Mouse (Mus musculus) embryonic facial prominence, embryonic 13.5 days (tissue): Measurements from ENCODE around the gene Ch25h. TPM values are rescaled to one million over a fixed set of nuclear protein-coding genes. Genes with fewer than 3 reads are reported as not detected.

ENCODE experiments used
- ATAC-seq: fragments of 200-750 bp; cut with Nextera tagmentation; 2 replicates; pipeline ENCODE4 v1.8.0; 2017; ENCODE audit warnings: low read depth; ENCODE audit not compliant: insufficient number of reproducible peaks, insufficient read depth, low FRiP score, low TSS enrichment
- H3K27ac ChIP-seq: fragments of 300-500 bp; sonication (generic); 2 replicates; pipeline ENCODE4 v1.5.1; 2015; ENCODE audit warnings: moderate library complexity, mild to moderate bottlenecking, inconsistent platforms
- H3K27me3 ChIP-seq: fragments of 300-500 bp; sonication (generic); 2 replicates; pipeline ENCODE4 v1.6.1; 2015; ENCODE audit warnings: mild to moderate bottlenecking, inconsistent platforms
- H3K36me3 ChIP-seq: fragments of 300-500 bp; sonication (generic); 2 replicates; pipeline ENCODE4 v1.6.1; 2015; ENCODE audit warnings: mild to moderate bottlenecking, inconsistent platforms
- H3K4me1 ChIP-seq: fragments of 300-500 bp; sonication (generic); 2 replicates; pipeline ENCODE4 v1.6.1; 2015; ENCODE audit warnings: inconsistent platforms
- H3K4me2 ChIP-seq: fragments of 300-500 bp; sonication (generic); 2 replicates; pipeline ENCODE4 v1.6.1; 2015; ENCODE audit warnings: moderate library complexity, mild to moderate bottlenecking, inconsistent platforms
- H3K4me3 ChIP-seq: fragments of 300-500 bp; sonication (generic); 2 replicates; pipeline ENCODE4 v1.5.1; 2015; ENCODE audit warnings: mild to moderate bottlenecking, inconsistent platforms
- H3K9ac ChIP-seq: fragments of 300-500 bp; sonication (generic); 2 replicates; pipeline ENCODE4 v1.6.1; 2015; ENCODE audit warnings: mild to moderate bottlenecking, inconsistent platforms
- H3K9me3 ChIP-seq: fragments of 300-500 bp; sonication (generic); 2 replicates; pipeline ENCODE4 v1.6.1; 2016; ENCODE audit warnings: inconsistent platforms
- WGBS: fragments of 180-500 bp; shearing (Covaris S2); methylation state at CpG from one replicate; pipeline ENCODE4 v1.1.7; 2015; ENCODE audit warnings: mixed read lengths; 5-methylcytosine and 5-hydroxymethylcytosine counted together
- polyA plus RNA-seq: library from polyadenylated mRNA; unstranded; fragments of >200 nt; fragmentation: Nextera tagmentation; extraction: Ambion mirVana; gene quantifications from 2 replicates; pipeline ENCODE4 v1.2.1, GENCODE M21; 2015

Ch25h gene
- polyA plus RNA-seq, 1 experiment from 2014 or later: 7.3 TPM

DNA sequence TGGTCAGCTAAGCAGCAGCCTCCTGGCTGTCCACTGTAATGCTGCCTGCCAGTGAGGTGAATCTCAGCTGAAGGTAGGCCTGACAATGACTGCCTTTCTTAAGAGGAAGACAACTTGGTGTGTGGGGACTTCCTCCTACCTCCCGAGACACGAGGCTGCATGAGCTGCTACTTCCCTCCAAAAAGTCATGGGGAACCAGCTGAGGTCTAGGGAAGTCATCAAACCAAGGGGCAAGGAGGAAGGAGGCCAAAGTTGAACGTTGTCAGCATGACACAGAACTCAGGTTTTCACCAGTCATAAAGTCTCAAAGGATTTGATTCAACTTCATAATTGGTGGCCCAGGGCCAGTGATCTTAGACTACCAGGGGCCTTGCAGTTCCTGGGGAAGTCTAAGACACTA is 40.7 kb upstream of the Ch25h start:
- Histone ChIP-seq H3K27ac (no peak overlapping the region), H3K9me3 (no peaks in the 10 kb centered on the region), H3K36me3 (peaks cover 8% of the 10 kb centered on the region), H3K9ac (no peak overlapping the region), H3K4me1 (no peaks in the 10 kb centered on the region), H3K4me3 (no peak overlapping the region), H3K27me3 (no peaks in the 10 kb centered on the region), H3K4me2 (no peak overlapping the region)
- ATAC-seq: no peak
- 69% methylated on average over 3 of the region's 3 CpGs for WGBS

DNA sequence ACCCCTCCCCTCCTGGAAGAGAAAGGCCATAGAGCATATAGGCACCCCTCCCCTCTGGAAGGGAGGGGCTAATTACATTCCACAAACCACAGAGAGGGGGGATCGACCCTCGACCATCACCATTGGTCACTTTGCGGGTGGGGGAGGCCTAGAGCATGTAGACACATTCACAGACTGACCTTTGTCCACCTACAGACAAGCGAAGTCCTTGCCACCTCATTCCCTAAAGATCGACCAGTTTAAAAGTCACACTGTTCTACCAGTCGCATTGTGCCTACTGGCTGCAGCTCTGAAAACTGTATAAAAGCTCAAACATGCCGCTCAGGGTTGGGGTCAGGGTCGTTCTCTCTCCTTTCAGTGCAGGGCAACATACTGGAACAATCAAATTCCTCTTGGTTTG is 36.6 kb upstream of the Ch25h start:
- H3K9ac ChIP-seq: no peak overlapping the region
- no peaks in the 10 kb centered on the region for H3K4me1 ChIP-seq
- H3K9me3 ChIP-seq: no peaks in the 10 kb centered on the region
- peaks cover 11% of the 10 kb centered on the region; the same call in 1 of the 2 replicates for H3K36me3 ChIP-seq
- ATAC-seq: no peak
- H3K4me3 ChIP-seq: no peak overlapping the region
- H3K27ac ChIP-seq: no peak overlapping the region
- 61% methylated on average over 8 of the region's 8 CpGs for WGBS
- H3K4me2 ChIP-seq: no peak overlapping the region
- H3K27me3 ChIP-seq: no peaks in the 10 kb centered on the region

DNA sequence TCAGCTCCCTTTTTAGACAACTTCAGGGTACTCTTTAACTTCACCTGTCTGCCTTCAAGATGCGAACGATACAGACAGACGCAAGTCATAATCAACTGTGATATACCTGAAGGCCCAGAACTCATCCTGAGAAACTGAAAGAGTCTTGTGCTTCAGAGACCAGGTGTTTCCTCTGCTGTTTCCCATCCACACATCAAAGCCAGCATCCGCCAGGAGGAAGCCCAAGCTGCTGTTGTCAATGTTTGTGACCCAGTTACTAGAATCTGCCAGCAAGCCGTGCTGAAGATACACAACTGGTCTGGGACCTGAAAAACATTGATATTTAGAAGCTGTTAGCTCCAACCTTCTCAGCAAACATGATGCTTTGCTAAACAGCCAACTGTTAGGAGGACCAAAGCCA is 35.8 kb upstream of the Ch25h start:
- Histone ChIP-seq H3K4me2 (no peak overlapping the region), H3K9me3 (no peaks in the 10 kb centered on the region), H3K4me3 (no peak overlapping the region), H3K27ac (no peak overlapping the region), H3K36me3 (peaks cover 19% of the 10 kb centered on the region), H3K9ac (no peak overlapping the region), H3K27me3 (no peaks in the 10 kb centered on the region), H3K4me1 (no peaks in the 10 kb centered on the region)
- 83% methylated on average over 5 of the region's 5 CpGs for WGBS
- ATAC-seq: no peak

DNA sequence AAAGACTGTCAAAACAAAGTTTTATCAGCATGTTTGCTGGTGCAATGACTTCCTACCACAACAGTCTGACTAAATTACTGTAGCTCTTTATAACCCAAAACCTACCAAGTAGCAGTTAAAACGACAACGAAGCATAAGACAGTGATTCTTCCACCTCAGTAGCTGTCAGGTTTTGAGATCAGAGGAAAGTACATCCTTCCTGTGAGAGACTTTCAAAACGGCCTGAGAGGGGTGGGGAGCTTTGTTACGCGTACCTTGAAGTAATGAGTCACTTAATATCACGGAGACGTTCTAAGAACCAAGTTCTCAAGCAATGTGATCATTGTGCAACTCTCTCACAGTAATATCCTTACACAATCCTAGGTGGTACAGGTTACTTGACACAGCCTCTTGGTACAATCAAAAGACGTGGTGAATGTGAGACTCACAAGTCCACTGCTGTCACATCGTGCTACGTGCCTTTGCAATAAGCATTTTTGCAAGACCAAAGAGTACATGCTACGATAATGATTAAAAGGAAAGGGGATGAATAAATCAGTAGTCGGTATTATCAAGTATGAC is 30.3 kb upstream of the Ch25h start:
- Histone ChIP-seq H3K4me2 (no peak overlapping the region), H3K9ac (no peak overlapping the region), H3K4me1 (no peaks in the 10 kb centered on the region), H3K4me3 (no peak overlapping the region), H3K27ac (no peak overlapping the region), H3K27me3 (no peaks in the 10 kb centered on the region), H3K9me3 (no peaks in the 10 kb centered on the region), H3K36me3 (peaks cover 23% of the 10 kb centered on the region)
- WGBS: 88% methylated on average over 12 of the region's 12 CpGs
- no peak for ATAC-seq

DNA sequence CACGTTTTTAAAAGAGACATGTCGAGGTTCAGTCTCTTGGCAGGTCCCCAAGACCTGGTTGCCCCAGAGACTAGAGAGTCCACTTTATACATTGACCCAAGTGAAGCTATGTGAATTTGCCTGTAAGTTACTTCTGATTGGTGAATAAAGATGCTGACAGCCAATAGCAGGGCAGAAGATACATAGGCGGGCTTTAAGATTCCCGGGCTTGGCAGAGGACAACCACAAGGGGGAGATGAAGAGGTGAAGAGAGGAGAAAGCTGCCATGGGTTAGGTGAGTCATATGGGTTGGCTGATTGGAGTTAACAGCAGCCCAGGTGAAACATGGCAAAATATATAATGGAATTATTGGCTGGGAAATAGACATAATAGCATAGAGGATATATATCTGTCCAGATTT is 25.8 kb upstream of the Ch25h start:
- Histone ChIP-seq H3K36me3 (peaks cover 8% of the 10 kb centered on the region; the same call in 1 of the 2 replicates), H3K4me3 (no peak overlapping the region), H3K9me3 (no peaks in the 10 kb centered on the region), H3K27me3 (no peaks in the 10 kb centered on the region), H3K4me1 (no peaks in the 10 kb centered on the region), H3K27ac (no peak overlapping the region), H3K9ac (no peak overlapping the region), H3K4me2 (no peak overlapping the region)
- WGBS: 42% methylated on average over 4 of the region's 4 CpGs
- ATAC-seq: no peak

DNA sequence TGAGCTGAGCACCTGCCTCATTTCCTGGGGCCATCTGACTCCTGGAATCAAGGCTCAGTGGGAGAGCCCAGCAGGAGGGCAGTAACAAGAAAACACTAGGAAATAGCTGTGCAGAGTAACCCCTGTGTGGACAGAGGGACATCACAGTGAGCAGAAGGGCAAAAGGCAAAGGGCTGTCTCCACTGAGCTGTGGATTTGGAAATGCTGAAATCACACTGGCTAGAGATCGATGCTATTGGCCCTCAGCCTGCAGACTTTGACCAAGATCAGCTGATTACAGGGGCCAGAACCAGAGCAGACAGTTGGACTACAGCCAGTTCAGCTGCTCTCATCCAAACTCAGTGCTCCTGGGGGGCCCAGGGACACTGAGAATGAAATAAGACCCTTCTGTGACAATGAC is 21.4 kb upstream of the Ch25h start:
- Histone ChIP-seq H3K4me2 (no peak overlapping the region), H3K27me3 (no peaks in the 10 kb centered on the region), H3K36me3 (peaks cover 16% of the 10 kb centered on the region), H3K27ac (no peak overlapping the region), H3K9ac (no peak overlapping the region), H3K4me1 (no peaks in the 10 kb centered on the region), H3K4me3 (no peak overlapping the region), H3K9me3 (no peaks in the 10 kb centered on the region)
- 71% methylated on average over 1 of the region's 1 CpGs for WGBS
- ATAC-seq: no peak

DNA sequence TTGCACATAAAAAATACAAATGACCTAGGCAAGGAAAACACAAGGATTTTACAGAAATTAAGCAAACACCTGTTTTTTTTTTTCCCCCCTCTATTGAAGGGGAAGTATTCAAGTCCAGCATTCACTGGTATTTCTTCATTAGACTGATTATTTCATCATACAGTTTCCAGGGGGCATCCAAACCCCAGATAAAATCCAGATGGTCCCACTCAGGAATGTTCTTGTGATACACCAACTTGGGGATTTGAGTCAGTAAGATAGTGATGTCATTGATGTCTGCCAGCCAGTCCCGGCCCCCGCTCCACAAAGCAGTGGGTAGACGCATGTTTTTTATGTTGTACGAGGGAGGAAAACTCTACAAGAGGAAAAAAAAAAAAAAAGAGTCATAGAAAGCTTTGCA is 18.9 kb upstream of the Ch25h start:
- H3K4me1 ChIP-seq: no peaks in the 10 kb centered on the region
- H3K9me3 ChIP-seq: no peaks in the 10 kb centered on the region
- peaks cover 10% of the 10 kb centered on the region for H3K36me3 ChIP-seq
- no peak overlapping the region for H3K27ac ChIP-seq
- no peak for ATAC-seq
- WGBS: 54% methylated on average over 4 of the region's 4 CpGs
- H3K27me3 ChIP-seq: no peaks in the 10 kb centered on the region
- H3K9ac ChIP-seq: no peak overlapping the region
- H3K4me2 ChIP-seq: no peak overlapping the region
- H3K4me3 ChIP-seq: no peak overlapping the region

DNA sequence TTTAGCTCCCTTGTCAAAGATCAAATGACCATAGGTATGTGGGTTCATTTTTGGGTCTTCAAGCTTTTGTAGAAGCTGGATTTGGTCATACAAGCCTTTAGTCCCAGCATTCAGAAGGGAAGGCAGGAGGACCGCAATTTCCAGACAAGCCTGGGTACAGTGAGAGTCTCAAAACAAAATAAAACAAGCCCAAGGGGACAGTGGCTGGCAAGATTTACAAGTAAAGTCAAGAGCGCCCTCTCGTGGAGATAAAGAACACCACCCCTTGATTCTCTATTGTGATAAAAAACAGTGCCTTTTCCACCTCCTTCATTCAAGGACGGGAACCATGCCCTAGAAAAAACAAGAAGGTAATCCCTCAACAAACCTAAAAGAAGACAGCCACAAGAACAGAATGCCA is 8.6 kb upstream of the Ch25h start:
- Histone ChIP-seq H3K9me3 (no peaks in the 10 kb centered on the region), H3K4me1 (peaks cover 7% of the 10 kb centered on the region; the same call in 1 of the 2 replicates), H3K36me3 (no peaks in the 10 kb centered on the region), H3K27ac (no peak overlapping the region), H3K4me3 (no peak overlapping the region), H3K9ac (no peak overlapping the region), H3K4me2 (no peak overlapping the region), H3K27me3 (peaks cover 3% of the 10 kb centered on the region; the same call in 1 of the 2 replicates)
- ATAC-seq: no peak
- WGBS: 12% methylated on average over 4 of the region's 4 CpGs

DNA sequence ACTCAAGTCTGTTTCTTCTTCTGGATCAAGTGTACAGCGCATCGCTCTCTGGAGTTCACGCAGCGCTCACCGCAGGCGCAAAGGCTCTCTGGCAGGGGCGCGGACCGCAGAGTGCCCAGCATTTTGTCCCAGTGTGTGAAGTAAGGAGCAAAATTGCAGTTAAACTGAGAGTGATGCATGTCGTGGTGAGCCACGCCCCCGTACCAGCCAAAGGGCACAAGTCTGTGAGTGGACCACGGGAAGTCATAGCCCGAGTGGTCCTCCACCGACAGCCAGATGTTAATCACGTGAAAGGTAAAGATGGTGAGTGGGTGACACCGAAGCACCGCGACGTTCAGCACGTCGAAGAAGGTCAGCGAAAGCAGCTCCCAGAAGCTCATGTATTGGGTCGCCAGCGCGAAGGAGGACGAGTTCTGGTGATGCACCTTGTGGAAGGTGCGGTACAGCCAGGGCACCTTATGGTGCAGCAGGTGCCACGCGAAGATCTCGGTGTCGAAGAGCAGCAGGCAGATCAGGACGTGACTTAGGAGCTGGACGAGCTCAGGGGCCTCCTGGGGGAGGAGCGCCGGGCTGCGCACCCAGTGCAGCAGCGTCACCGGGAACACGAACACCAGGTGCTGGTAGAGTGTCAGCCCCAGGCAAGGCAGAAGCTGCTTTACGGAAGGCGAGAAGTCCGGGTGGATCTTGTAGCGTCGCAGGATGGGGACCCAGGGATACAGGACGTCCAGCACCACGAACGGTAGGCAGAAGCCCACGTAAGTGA is 555 bp downstream of the Ch25h start:
- Histone ChIP-seq H3K4me1 (peaks cover 22% of the 10 kb centered on the region), H3K9ac (peak overlapping the region; percentile 65), H3K27ac (no peak overlapping the region), H3K36me3 (no peaks in the 10 kb centered on the region), H3K27me3 (peaks cover 46% of the 10 kb centered on the region), H3K4me2 (peak overlapping the region; percentile 95), H3K9me3 (no peaks in the 10 kb centered on the region), H3K4me3 (peak overlapping the region; percentile 57)
- ATAC-seq: no peak
- 5% methylated on average over 49 of the region's 49 CpGs for WGBS

DNA sequence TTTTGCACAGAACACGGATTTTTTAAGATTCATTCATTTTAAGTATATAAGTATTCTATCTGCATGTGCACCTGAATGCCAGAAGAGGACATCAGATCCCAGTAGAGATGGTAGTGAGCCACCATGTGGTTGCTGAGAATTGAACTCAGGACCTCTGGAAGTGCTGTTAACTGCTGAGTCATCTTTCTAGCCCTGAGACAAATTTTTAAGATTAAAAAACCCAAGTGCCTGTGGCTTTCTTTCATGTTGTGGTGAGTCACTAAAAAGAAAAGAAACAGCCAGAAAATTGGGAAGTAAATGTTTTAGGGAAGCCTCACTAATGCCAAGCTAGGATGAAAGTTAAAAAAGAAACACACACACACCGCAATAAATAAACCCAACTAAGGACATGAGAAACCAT is 3.3 kb downstream of the Ch25h start:
- no peak for ATAC-seq
- Histone ChIP-seq H3K4me3 (no peak overlapping the region), H3K36me3 (no peaks in the 10 kb centered on the region), H3K9ac (no peak overlapping the region), H3K27me3 (peaks cover 35% of the 10 kb centered on the region), H3K4me1 (peaks cover 16% of the 10 kb centered on the region), H3K9me3 (no peaks in the 10 kb centered on the region), H3K27ac (no peak overlapping the region), H3K4me2 (no peak overlapping the region)
- 75% methylated on average over 2 of the region's 2 CpGs for WGBS

DNA sequence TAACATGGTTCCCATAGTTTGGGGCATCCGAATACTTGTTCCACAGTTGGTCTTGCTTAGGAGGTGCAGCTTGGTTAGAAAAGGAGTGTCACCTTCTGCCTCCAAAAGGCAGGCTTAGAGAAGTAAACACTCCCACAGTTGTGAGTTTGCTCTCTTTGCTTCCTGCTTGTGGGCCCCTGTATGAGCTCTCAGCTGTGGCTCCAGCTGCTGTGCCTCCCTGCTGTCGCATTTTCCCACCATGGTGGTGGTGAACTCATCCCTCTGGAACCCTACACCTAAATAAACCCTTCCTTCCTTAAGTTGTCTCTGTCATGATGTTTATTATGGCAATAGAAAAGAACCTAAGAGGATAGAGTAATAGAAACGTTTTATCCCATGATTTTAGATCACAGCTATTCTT is 6.2 kb downstream of the Ch25h start:
- Histone ChIP-seq H3K4me1 (no peaks in the 10 kb centered on the region), H3K36me3 (no peaks in the 10 kb centered on the region), H3K4me2 (no peak overlapping the region), H3K9ac (no peak overlapping the region), H3K4me3 (no peak overlapping the region), H3K27me3 (peaks cover 10% of the 10 kb centered on the region), H3K9me3 (no peaks in the 10 kb centered on the region), H3K27ac (no peak overlapping the region)
- ATAC-seq: no peak
- WGBS: 61% methylated on average over 3 of the region's 3 CpGs

DNA sequence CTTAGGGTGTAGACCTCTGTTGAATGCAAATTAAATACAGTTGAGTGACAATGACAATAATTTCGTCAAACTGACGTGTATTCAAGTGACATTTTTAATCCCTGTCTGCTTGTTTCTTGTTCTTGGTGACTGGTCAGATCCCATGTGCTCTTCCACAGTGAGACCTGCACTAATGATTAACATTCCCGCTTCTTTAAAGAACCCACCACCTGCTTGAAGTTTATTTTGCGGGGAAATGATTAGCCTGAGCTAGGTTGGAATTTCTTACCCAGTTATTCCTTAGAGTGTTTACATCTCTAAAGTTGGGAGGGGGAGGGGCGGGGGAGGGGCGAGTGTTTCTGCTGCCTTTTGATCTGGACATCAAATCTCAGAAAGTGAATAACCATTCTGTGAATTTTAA is 6.7 kb downstream of the Ch25h start:
- Histone ChIP-seq H3K36me3 (no peaks in the 10 kb centered on the region), H3K4me1 (no peaks in the 10 kb centered on the region), H3K27ac (no peak overlapping the region), H3K9me3 (no peaks in the 10 kb centered on the region), H3K27me3 (peaks cover 10% of the 10 kb centered on the region), H3K4me3 (no peak overlapping the region), H3K4me2 (no peak overlapping the region), H3K9ac (no peak overlapping the region)
- ATAC-seq: no peak
- 36% methylated on average over 6 of the region's 6 CpGs for WGBS
